Mouse (Mus musculus) midbrain, embryonic 13.5 days (tissue): ENCODE data around the gene Bdkrb1. TPM values are rescaled to one million over a fixed set of nuclear protein-coding genes. Genes with fewer than 3 reads are reported as not detected.

Experiments used
- ATAC-seq: fragments of 200-750 bp; cut with Nextera tagmentation; 2 replicates; pipeline ENCODE4 v1.8.0; 2017; ENCODE audit warnings: mild to moderate bottlenecking, moderate TSS enrichment, moderate library complexity
- H3K27ac ChIP-seq: fragments of 300-500 bp; sonication (generic); 2 replicates; pipeline ENCODE4 v1.5.1; 2015; ENCODE audit warnings: inconsistent platforms, mild to moderate bottlenecking, moderate library complexity
- H3K27me3 ChIP-seq: fragments of 300-500 bp; sonication (generic); 2 replicates; pipeline ENCODE4 v1.6.1; 2015; ENCODE audit warnings: mild to moderate bottlenecking, inconsistent platforms
- H3K36me3 ChIP-seq: fragments of 300-500 bp; sonication (generic); 2 replicates; pipeline ENCODE4 v1.6.1; 2015; ENCODE audit warnings: mild to moderate bottlenecking, inconsistent platforms
- H3K4me1 ChIP-seq: fragments of 300-500 bp; sonication (generic); replicated peaks from 2 replicates; pipeline ENCODE4 v1.6.1; 2015; ENCODE audit warnings: inconsistent platforms
- H3K4me2 ChIP-seq: fragments of 300-500 bp; sonication (generic); replicated peaks from 2 replicates; pipeline ENCODE4 v1.6.1; 2015; ENCODE audit warnings: moderate library complexity, mild to moderate bottlenecking, inconsistent platforms
- H3K4me3 ChIP-seq: fragments of 300-500 bp; sonication (generic); replicated peaks from 2 replicates; pipeline ENCODE4 v1.5.1; 2015; ENCODE audit warnings: mild to moderate bottlenecking, inconsistent platforms
- H3K9ac ChIP-seq: fragments of 300-500 bp; sonication (generic); replicated peaks from 2 replicates; pipeline ENCODE4 v1.6.1; 2015; ENCODE audit warnings: mild to moderate bottlenecking, inconsistent platforms
- H3K9me3 ChIP-seq: fragments of 300-500 bp; sonication (generic); 2 replicates; pipeline ENCODE4 v1.6.1; 2016; ENCODE audit warnings: mild to moderate bottlenecking, inconsistent platforms
- WGBS: fragments of 180-500 bp; shearing (Covaris S2); methylation state at CpG from one replicate; pipeline ENCODE4 v1.1.7; 2015; 5-methylcytosine and 5-hydroxymethylcytosine counted together
- polyA plus RNA-seq: library from polyadenylated mRNA; unstranded; fragments of >200 nt; fragmentation: Nextera tagmentation; extraction: Ambion mirVana; gene quantifications from 2 replicates; pipeline ENCODE4 v1.2.1, GENCODE M21; 2015

Bdkrb1 gene
- polyA plus RNA-seq, 1 experiment from 2014 or later, result 0.12 TPM

DNA sequence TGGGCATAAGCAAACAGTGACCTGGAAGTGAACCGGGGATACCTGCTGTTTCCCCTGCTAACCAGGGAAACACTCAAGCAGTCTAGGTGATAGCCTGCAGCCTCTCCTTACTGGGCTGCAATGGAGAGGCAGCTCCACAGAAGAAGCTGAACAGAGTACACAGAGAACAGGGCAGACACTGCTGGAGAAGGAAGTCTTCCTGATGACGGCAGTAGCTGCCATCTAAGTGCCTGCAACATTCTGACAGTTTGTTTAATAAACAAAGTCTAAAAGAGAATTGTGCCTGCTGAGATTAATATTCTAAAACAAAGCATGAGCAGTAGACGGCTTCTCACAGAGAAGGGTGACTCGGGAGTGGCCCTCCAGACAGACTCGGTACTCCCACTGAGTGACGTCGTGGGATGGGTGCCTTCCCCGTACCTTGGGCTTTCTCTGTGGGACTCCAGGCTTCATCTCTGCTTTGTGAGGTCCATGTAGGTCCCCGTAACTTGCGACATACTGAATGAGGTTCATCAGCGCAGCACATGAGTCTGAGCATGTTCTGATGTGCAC is 40.0 kb downstream of the Bdkrb1 start:
- 94% methylated on average over 11 of the region's 11 CpGs for WGBS
- H3K4me3 ChIP-seq, result no peak overlapping the region
- no peak for ATAC-seq

More for the DNA sequence above, 40.0 kb downstream of the Bdkrb1 start:
- H3K36me3 ChIP-seq, result peaks cover 97% of the 10 kb centered on the region
- H3K4me2 ChIP-seq, result no peak overlapping the region
- H3K9me3 ChIP-seq, result no peaks in the 10 kb centered on the region
- H3K4me1 ChIP-seq, result no peaks in the 10 kb centered on the region
- no peaks in the 10 kb centered on the region for H3K27me3 ChIP-seq
- no peak overlapping the region for H3K27ac ChIP-seq
- H3K9ac ChIP-seq, result no peak overlapping the region

Other genes with a start within 250 kb of the Bdkrb1 start
- 12.6 and 13.2 TPM in 2 replicates for gene D430019H16Rik, start 149.2 kb upstream of the Bdkrb1 start, polyA plus RNA-seq
- 0.53 and 0.77 TPM in 2 replicates for gene Bdkrb2, start 39.9 kb upstream of the Bdkrb1 start, polyA plus RNA-seq
- gene Gskip, start 81.7 kb downstream of the Bdkrb1 start, polyA plus RNA-seq, result 37.8 and 39.4 TPM in 2 replicates
- gene Atg2b, start 82.1 kb downstream of the Bdkrb1 start, polyA plus RNA-seq, result 14.0 and 14.5 TPM in 2 replicates
- 0.67 and 1.6 TPM in 2 replicates for gene Ak7, start 102.9 kb downstream of the Bdkrb1 start, polyA plus RNA-seq
- 212 and 217 TPM in 2 replicates for gene Papola, start 181.6 kb downstream of the Bdkrb1 start, polyA plus RNA-seq